Mouse (Mus musculus) left cerebral cortex, postnatal 4 days (tissue): ENCODE results near the gene 4930415O20Rik. TPM values are rescaled to one million over a fixed set of nuclear protein-coding genes. Genes with fewer than 3 reads are reported as not detected.

Experiments
- DNase-seq: peaks from one replicate; pipeline ENCODE4 v3.0.0-alpha.2; 2022
- intact Hi-C: fragments of 180-260 bp; cut with DNase I; formaldehyde crosslinking; loops from one replicate; pipeline ENCODE4 v1.15.1; 2025
- total RNA-seq, 2 experiments: library from RNA; stranded (reverse); gene quantifications; 2 replicates each; pipeline ENCODE4 v1.2.3; 2021

Gene 4930415O20Rik
- total RNA-seq, 2 experiments from 2014 or later = not detected

GRCm38 (mm10) chr15:98626078-98626477 lies 55.3 kb downstream of the 4930415O20Rik start:
- DNase-seq = no peak
- intact Hi-C loops = no loop called here

DNA sequence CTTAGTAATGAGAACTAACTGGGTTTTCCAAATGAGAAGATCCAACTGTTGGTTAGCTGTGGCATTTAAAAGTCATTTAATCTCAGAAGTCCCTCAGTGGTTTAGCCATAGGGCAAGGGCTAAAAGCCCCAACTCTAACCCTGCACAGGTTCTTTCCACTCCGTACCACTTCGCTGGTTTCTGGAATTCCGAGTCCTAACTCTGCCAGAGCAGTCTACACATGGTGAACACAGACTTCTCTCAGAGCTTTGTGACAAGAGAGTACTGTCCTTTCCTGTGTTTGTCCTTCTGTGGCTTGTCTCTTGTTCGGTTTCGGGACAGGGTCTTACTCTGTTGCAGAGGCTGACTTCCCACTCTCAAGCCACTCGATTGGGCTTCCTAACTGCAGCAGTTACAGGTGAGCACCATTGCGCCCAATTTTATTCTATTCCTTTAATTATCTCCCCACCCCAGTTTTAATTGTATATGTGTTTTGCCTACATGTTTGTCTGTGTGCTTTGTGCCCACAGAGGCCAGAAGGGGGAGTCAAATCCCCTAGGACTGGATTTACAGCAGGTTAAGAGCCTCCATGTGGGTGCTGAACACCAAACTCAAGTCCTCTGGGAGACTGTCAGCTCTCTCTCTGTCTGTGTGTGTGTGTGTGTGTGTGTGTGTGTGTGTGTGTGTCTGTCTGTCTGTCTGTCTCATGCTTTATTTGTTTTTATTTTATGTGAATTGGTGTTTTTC lies 55.8 kb downstream of the 4930415O20Rik start:
- DNase-seq = no peak
- intact Hi-C loops = no loop called here

DNA sequence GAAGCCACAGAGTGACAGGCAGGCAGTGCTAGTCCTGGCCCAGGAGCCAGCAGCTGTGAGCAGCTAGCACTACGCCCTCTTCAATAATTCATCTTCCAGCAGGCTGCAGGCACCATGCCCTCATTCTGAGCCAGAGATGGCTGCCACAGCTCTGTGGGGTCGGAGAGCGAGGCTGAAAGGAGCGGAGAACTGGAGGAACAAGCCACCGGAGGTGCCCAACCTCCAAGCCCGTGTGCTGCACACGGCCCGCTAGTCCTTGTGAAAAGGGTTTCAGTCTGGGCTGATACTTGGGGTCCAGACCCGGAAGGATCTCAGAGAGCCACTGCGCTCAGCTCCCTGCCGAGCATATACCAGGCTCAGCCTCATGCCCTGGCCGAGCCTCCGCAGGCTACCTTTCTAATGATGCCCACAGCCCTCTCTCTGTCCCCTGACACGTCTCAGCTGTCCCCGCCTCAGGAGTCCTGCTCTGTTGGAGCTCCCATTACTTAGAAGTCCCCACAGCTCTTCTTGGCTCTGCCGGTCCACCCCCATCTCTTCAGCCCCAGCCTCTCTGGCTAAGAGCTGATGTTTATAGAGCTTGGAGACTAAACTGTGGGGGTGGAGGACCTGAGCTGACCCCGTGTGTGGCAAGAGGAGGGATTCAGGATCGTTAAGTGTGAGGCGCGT lies 57.9 kb downstream of the 4930415O20Rik start:
- DNase-seq = no peak
- intact Hi-C loops = no loop called here

DNA sequence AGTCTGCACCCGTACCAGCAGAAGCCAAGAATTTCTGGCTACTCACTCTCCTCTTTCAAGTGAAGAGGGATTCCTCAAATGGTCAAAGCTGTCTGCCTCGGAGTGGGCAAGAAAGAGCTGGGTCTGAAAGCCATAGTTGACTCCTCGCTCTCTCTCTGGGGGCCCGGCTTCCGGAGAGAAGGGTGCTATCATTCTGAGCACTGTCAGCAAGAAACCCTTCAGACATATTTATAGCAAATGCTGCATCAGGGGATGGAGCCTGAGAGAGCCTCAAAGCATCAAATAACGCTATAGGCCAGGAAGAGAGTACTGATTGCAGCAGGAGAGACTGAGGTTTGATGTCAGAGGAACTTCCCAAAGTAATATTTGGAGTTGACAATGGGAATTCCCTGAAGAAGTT lies 58.7 kb downstream of the 4930415O20Rik start:
- intact Hi-C loops = no loop called here
- DNase-seq = no peak

DNA sequence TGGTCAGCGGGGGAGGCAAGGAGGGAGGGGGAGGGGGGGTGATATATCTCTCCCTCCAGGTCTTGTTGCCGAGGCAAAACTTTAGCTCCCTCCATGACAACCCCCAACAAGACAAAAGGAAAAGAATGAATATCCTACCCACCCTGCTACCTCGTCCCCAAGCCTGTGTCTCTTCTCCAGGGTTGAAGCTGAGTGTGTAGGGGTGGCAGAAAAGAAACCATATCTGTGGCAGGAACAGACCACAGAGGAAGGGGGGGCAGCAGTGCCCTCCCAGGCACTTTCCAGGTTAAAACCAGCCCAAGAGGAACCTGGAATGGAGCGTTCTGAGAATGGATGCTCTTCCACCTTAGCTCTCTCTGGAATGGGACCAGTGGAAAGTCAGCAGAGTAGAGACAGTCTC lies 59.7 kb downstream of the 4930415O20Rik start, which contains the start of gene Cacnb3:
Cacnb3 (plus strand) TSS at position 301 of the 400 bp plus-strand sequence.
- intact Hi-C loops = no loop called here
- no peak for DNase-seq

DNA sequence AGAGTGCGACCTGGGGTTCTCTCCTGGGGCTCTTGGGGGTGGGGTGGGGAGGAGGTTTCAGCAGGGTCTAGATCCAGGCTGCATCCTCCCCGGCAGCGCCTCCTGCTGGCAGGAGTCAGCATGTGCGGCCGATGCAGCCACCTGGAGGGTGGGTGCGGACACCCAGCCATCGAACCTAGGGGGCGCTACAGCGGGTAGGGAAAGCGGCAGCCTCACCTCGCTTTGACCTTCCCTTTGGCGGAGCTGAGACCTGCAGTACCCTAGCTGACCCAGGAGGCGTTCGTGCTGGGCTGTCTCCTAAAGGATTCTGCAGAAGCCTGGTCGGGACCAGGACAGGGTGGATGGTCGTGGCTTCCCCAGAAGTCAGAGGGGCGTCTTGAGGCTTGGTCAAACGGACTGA lies 60.7 kb downstream of the 4930415O20Rik start:
- intact Hi-C loops = no loop called here
- DNase-seq = peak; percentile 83

DNA sequence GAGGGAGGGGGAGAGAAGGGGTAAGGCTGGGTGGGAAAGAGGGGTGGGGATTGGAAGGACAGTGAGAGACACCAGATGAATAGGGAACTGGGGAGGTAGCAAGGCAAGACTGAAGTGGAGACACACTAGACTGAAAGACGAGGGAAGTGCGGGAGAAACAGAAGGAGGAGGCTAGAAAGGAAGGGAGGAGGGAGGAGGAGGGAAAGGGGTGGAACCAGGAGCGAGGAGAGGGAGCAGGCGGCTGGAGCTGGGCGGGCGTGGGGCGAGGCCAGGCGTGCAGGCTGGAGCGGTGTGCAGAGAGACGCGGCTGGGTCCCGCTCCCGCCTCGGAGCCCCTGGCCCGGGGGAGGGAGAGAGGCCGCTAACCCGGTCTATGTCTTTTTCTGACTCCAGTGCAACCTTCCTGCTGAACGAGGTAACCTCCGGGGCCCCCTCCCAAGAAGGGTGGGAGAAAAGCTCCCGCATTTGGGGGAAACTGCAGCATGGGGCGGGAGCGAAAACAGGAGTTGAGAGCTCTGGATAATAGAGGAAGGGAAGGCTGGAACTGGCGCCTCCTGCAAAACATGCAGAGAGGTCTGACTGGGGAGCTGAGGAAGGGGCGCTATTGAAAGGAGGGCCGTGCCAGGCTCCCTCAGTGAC lies 61.4 kb downstream of the 4930415O20Rik start:
- intact Hi-C loops = no loop called here

GRCm38 (mm10) chr15:98632921-98633320 lies 62.1 kb downstream of the 4930415O20Rik start:
- intact Hi-C loops = no loop called here
- DNase-seq = no peak

More for the DNA sequence above, 61.4 kb downstream of the 4930415O20Rik start:
- peak; percentile 54 for DNase-seq

DNA sequence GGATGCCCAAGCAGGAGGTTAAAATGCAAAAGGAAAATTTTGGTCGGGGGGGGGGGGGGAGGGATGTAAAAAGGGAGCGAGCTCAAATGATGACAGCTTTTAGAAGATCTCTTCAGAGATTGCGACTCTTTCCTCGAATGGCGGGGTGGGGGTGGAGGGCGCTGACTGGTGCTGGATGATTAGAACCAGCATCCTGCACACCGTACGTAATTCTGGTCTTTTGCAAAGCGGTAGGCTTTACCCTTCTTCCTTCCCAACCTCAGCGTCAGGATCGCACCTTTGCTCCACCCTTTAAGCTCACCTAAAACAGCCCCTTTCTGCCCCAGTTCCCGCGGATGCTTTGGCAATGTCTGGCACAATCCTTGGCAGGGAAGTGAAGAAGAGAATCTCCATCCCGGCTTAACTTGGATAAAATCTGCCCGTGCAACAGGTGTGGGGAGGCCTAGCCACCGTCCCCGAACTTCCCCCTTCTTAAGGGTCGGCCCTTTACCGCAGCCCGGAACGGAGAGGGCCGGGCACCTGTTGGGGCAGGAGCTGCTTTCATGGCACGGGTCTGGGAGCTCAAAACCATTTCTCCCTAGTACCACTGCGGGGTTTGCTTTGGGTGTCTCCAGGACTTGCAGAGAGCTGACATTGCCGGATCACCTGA lies 63.1 kb downstream of the 4930415O20Rik start:
- intact Hi-C loops = no loop called here
- DNase-seq = no peak

- intact Hi-C loops = no loop called here
These were observed 63.8 kb downstream of the 4930415O20Rik start for GRCm38 (mm10) chr15:98634541-98635081.

DNA sequence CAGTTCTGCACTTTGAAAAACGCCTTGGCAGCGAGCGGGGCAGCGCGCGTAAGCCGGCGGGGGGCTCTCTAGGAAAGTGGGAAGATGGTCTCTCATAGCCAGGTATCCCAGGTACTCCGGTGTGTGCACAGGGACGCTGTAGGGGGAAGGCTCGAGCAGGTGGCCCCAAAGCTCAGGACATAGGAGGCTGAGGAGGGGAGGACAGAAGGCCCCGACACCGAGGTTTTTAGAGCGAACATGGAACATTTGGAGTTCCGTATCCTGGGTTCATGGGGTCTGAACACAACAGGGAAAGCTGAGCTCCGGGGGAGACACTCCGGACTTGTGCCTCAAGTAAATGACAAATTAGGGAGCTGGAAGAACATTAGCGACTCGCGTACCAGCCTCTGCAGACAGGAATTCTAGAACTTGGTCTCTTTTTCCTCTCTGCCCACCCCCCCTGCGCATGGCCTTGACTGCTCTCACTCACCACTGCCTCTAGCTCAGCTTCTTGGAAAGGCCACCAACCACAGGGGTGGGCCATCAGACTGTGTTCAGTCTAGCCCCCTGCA lies 64.6 kb downstream of the 4930415O20Rik start:
- peak; percentile 39 for DNase-seq
- intact Hi-C loops = no loop called here

More at GRCm38 (mm10) chr15:98634541-98635081, 63.8 kb downstream of the 4930415O20Rik start:
- DNase-seq = peak; percentile 86

GRCm38 (mm10) chr15:98636517-98636916 lies 65.7 kb downstream of the 4930415O20Rik start:
- intact Hi-C loops = no loop called here
- DNase-seq = peak; percentile 81

- intact Hi-C loops = no loop called here
- DNase-seq = no peak
These were observed 66.4 kb downstream of the 4930415O20Rik start for GRCm38 (mm10) chr15:98637155-98637554.

Other genes with a start within 250 kb of the 4930415O20Rik start
- not detected for gene Olfr284, start 230.0 kb upstream of the 4930415O20Rik start, total RNA-seq
- gene Olfr283, start 190.1 kb upstream of the 4930415O20Rik start, total RNA-seq = not detected
- gene Olfr282, start 139.8 kb upstream of the 4930415O20Rik start, total RNA-seq = not detected
- gene Olfr281, start 118.4 kb upstream of the 4930415O20Rik start, total RNA-seq = not detected
- not detected for gene OR5BS1P, start 101.1 kb upstream of the 4930415O20Rik start, total RNA-seq
- not detected for gene Lalba, start 88.3 kb upstream of the 4930415O20Rik start, total RNA-seq
- not detected for gene Olfr279, start 78.6 kb upstream of the 4930415O20Rik start, total RNA-seq
- 10 to 100 TPM; 72.2 to 77.1 TPM for gene Kansl2, start 36.7 kb upstream of the 4930415O20Rik start, total RNA-seq
- 10 to 100 TPM; 51.5 to 61.1 TPM for gene Ccnt1, start 81 bp upstream of the 4930415O20Rik start, total RNA-seq
- gene Adcy6, start 39.1 kb downstream of the 4930415O20Rik start, total RNA-seq = 10 to 100 TPM; 55.1 to 56.6 TPM
- gene Cacnb3, start 59.8 kb downstream of the 4930415O20Rik start, total RNA-seq = 100 to 1,000 TPM; 213 to 226 TPM
- 10 to 100 TPM; 62.5 to 68.6 TPM for gene Ddx23, start 91.9 kb downstream of the 4930415O20Rik start, total RNA-seq
- 10 to 100 TPM; 46.5 to 49.7 TPM for gene Rnd1, start 106.5 kb downstream of the 4930415O20Rik start, total RNA-seq
- gene Ccdc65, start 137.2 kb downstream of the 4930415O20Rik start, total RNA-seq = 10 to 100 TPM in 1 of 2 experiments, 1 to 10 TPM in 1; 9.9 to 10.3 TPM
- gene Fkbp11, start 157.2 kb downstream of the 4930415O20Rik start, total RNA-seq = 1 to 10 TPM; 2.7 to 3.5 TPM
- gene Arf3, start 192.2 kb downstream of the 4930415O20Rik start, total RNA-seq = 100 to 1,000 TPM; 318 to 348 TPM
- gene Wnt10b, start 207.1 kb downstream of the 4930415O20Rik start, total RNA-seq = under 1 TPM; 0.36 to 0.40 TPM
- gene Wnt1, start 218.9 kb downstream of the 4930415O20Rik start, total RNA-seq = not detected
- 100 to 1,000 TPM; 113 to 118 TPM for gene Ddn, start 238.5 kb downstream of the 4930415O20Rik start, total RNA-seq